Mouse (Mus musculus) bone marrow macrophage, adult 2 months (primary cell): ENCODE results near the gene Ifnar2.

Source experiments
- CTCF ChIP-seq: IDR thresholded peaks from 2 replicates; pipeline ENCODE4 v1.5.1; 2012; ENCODE audit warnings: low read depth, mild to moderate bottlenecking, low read length, moderate library complexity
- POLR2A ChIP-seq: IDR thresholded peaks from 2 replicates; pipeline ENCODE4 v1.6.1; 2012; ENCODE audit warnings: mild to moderate bottlenecking, low read depth, low read length, borderline replicate concordance

DNA sequence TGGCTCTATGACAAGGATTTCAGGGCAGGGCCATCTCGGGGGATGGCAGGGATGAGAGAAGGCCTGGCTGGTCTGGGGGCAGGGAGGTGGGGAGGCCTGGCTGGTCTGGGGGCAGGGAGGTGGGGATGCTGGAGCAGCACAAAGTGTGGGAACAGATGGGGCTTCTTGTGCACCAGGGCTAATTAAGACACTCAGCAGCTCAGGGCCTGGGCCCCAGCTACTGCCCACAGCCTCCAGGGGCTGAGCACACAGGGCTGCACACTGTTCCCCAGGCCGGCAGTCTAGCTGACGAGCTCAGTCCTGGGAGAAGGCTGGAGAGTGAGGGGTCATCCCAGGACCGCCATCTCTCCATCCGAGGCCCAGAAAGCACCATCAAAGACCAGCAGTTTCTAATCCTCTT lies 35.1 kb upstream of the Ifnar2 start:
- no peak for TF ChIP-seq CTCF
- no peak for TF ChIP-seq POLR2A
